Mouse (Mus musculus) hindbrain, embryonic 10.5 days (tissue): ENCODE results near the gene Srsf12. TPM values are rescaled to one million over a fixed set of nuclear protein-coding genes. Genes with fewer than 3 reads are reported as not detected.

Source experiments
- DNase-seq: peaks from one replicate; pipeline ENCODE4 v3.0.0-alpha.2; 2017; ENCODE audit warnings: low spot score
- H3K27ac ChIP-seq: fragments of 300-500 bp; sonication (generic); 2 replicates; pipeline ENCODE4 v1.5.1; 2016; ENCODE audit warnings: mild to moderate bottlenecking, moderate library complexity
- H3K27me3 ChIP-seq: fragments of 300-500 bp; sonication (generic); 2 replicates; pipeline ENCODE4 v1.6.1; 2016; ENCODE audit warnings: mild to moderate bottlenecking; ENCODE audit not compliant: poor library complexity, insufficient read depth, severe bottlenecking
- H3K36me3 ChIP-seq: fragments of 300-500 bp; sonication (generic); 2 replicates; pipeline ENCODE4 v1.6.1; 2016; ENCODE audit warnings: mild to moderate bottlenecking, moderate library complexity
- H3K4me1 ChIP-seq: fragments of 300-500 bp; sonication (generic); replicated peaks from 2 replicates; pipeline ENCODE4 v1.6.1; 2016; ENCODE audit warnings: mild to moderate bottlenecking
- H3K4me3 ChIP-seq: fragments of 300-500 bp; sonication (generic); 2 replicates; pipeline ENCODE4 v1.5.1; 2016; ENCODE audit warnings: mild to moderate bottlenecking, moderate library complexity
- H3K9me3 ChIP-seq: fragments of 300-500 bp; sonication (generic); 2 replicates; pipeline ENCODE4 v1.6.1; 2016; ENCODE audit warnings: mild to moderate bottlenecking, moderate library complexity
- WGBS: fragments of 180-500 bp; shearing (Covaris S2); methylation state at CpG from one replicate; pipeline ENCODE4 v1.1.7; 2016; 5-methylcytosine and 5-hydroxymethylcytosine counted together
- polyA plus RNA-seq: library from polyadenylated mRNA; unstranded; fragments of >200 nt; fragmentation: Nextera tagmentation; extraction: Ambion mirVana; gene quantifications from 2 replicates; pipeline ENCODE4 v1.2.1, GENCODE M21; 2016

Srsf12 gene
- 3.7 and 7.1 TPM in 2 replicates for polyA plus RNA-seq

GRCm38 (mm10) chr4:33208881-33209841 is at the start of gene Srsf12:
Gene Srsf12, plus strand, starts transcription at chr4:33208991.
- Histone ChIP-seq H3K9me3 (peaks cover 10% of the 10 kb centered on the region; the same call in 1 of the 2 replicates), H3K4me1 (peaks cover 14% of the 10 kb centered on the region), H3K4me3 (peak within 1 kb of the TSS; percentile 86), H3K27ac (peak within 1 kb of the TSS; percentile 88), H3K27me3 (no peaks in the 10 kb centered on the region; the same call in 1 of the 2 replicates), H3K36me3 (no peaks in the 10 kb centered on the region)
- WGBS: 3% methylated on average over 65 of the region's 65 CpGs
- DNase-seq: peak; percentile 57

GRCm38 (mm10) chr4:33183477-33183876 is 25.3 kb upstream of the Srsf12 start:
- DNase-seq: no peak
- H3K27me3 ChIP-seq: peaks cover 13% of the 10 kb centered on the region; the same call in 1 of the 2 replicates
- H3K36me3 ChIP-seq: no peaks in the 10 kb centered on the region
- no peaks in the 10 kb centered on the region for H3K9me3 ChIP-seq
- no peak overlapping the region for H3K27ac ChIP-seq
- H3K4me3 ChIP-seq: no peak overlapping the region
- 89% methylated on average over 5 of the region's 5 CpGs for WGBS
- 0 out of 2 replicates have a peak, but pooled peaks cover 4% of the 10 kb centered on the region for H3K4me1 ChIP-seq

GRCm38 (mm10) chr4:33188164-33188563 is 20.6 kb upstream of the Srsf12 start:
- no peaks in the 10 kb centered on the region for H3K9me3 ChIP-seq
- H3K36me3 ChIP-seq: no peaks in the 10 kb centered on the region
- 24% methylated on average over 9 of the region's 9 CpGs for WGBS
- peaks cover 13% of the 10 kb centered on the region for H3K4me1 ChIP-seq
- peak overlapping the region; percentile 71; the same call in 1 of the 2 replicates for H3K4me3 ChIP-seq
- H3K27me3 ChIP-seq: peaks cover 13% of the 10 kb centered on the region; the same call in 1 of the 2 replicates
- peak; percentile 45 for DNase-seq
- H3K27ac ChIP-seq: no peak overlapping the region

GRCm38 (mm10) chr4:33188781-33189734 is 19.7 kb upstream of the Srsf12 start:
- H3K27ac ChIP-seq: peak overlapping the region; percentile 88
- under 1% methylated on average over 123 of the region's 123 CpGs for WGBS
- peaks cover 13% of the 10 kb centered on the region; the same call in 1 of the 2 replicates for H3K27me3 ChIP-seq
- no peaks in the 10 kb centered on the region for H3K9me3 ChIP-seq
- peaks cover 13% of the 10 kb centered on the region for H3K4me1 ChIP-seq
- peak; percentile 84 for DNase-seq
- no peaks in the 10 kb centered on the region for H3K36me3 ChIP-seq
- H3K4me3 ChIP-seq: peak overlapping the region; percentile 71

DNA sequence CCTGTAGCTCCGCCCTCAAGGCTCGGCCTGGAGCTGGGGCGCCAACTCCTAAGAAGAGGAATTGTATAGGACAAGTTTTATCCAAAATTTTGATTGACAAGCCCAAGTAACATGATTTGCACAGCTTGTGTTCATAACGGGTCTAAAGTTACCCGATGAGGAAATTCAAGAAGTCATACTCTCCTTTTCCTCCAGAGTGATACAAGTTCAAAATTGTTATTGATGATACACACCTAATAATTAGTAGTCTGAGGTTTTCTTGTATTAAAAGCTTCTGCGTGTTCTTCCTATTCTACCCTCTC is 19.1 kb upstream of the Srsf12 start, which contains the start of gene Pm20d2:
Gene Pm20d2 (minus strand): TSS at position 3 of the 302 bp plus-strand sequence.
- Histone ChIP-seq H3K36me3 (no peaks in the 10 kb centered on the region), H3K4me1 (peaks cover 13% of the 10 kb centered on the region), H3K27me3 (peaks cover 13% of the 10 kb centered on the region; the same call in 1 of the 2 replicates), H3K4me3 (peak within 1 kb of the TSS; percentile 71), H3K9me3 (no peaks in the 10 kb centered on the region), H3K27ac (peak within 1 kb of the TSS; percentile 88)
- DNase-seq: no peak
- WGBS: 14% methylated on average over 6 of the region's 6 CpGs

- peak; percentile 13 for DNase-seq
- H3K36me3 ChIP-seq: no peaks in the 10 kb centered on the region
- peaks cover 10% of the 10 kb centered on the region; the same call in 1 of the 2 replicates for H3K4me1 ChIP-seq
- H3K9me3 ChIP-seq: no peaks in the 10 kb centered on the region
- H3K27me3 ChIP-seq: no peaks in the 10 kb centered on the region
- WGBS: 4% methylated on average over 2 of the region's 2 CpGs
- H3K27ac ChIP-seq: 0 out of 2 replicates have a peak overlapping the region, but pooled peaks have one; percentile 8
- H3K4me3 ChIP-seq: no peak overlapping the region
Measured at GRCm38 (mm10) chr4:33198117-33198516, 10.7 kb upstream of the Srsf12 start.

DNA sequence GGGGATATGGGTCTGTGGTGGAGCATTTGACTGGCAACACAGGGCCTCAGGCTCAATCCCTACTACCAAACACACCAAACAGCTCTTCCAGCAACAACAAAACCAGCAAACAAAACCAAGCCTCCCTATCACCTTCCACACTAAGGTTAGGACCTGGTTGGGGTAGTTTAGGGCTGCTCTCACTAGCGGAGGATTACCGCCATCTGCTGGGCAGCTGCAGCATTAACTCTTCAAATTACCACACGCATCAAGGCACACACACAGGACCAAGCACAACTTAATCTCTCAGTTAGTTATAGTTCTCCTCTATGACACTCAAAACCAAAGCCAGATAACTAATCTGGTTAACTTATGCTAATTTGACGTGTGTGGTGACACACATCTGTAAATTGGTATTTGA is 4.1 kb upstream of the Srsf12 start:
- WGBS: 2% methylated on average over 4 of the region's 4 CpGs

DNA sequence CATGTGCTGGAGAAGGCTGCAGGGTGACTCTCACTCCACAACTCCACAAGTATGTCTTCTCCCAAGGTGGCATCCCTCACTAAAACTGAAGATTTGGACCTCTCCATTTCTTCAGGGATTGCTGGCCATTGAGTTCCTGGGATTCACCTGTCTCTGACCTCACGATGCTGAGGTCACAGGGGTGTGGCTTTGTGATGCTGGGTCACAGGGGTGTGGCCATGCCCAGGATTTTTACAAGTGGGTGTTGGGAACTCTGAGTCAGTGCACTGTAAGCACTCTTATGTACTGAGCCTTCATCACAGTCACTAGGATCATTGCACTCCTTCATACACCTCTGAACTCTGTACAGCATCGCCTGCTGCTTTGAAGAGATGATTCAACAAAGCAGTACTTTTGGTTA is 1.2 kb upstream of the Srsf12 start:
- peaks cover 14% of the 10 kb centered on the region for H3K4me1 ChIP-seq
- no peak for DNase-seq
- H3K36me3 ChIP-seq: no peaks in the 10 kb centered on the region
- peaks cover 7% of the 10 kb centered on the region; the same call in 1 of the 2 replicates for H3K9me3 ChIP-seq
- H3K27me3 ChIP-seq: no peaks in the 10 kb centered on the region; the same call in 1 of the 2 replicates
- H3K4me3 ChIP-seq: no peak overlapping the region
- WGBS: 65% methylated on average over 2 of the region's 2 CpGs
- H3K27ac ChIP-seq: no peak overlapping the region

More for the DNA sequence above, 4.1 kb upstream of the Srsf12 start:
- Histone ChIP-seq H3K4me1 (peaks cover 13% of the 10 kb centered on the region), H3K4me3 (no peak overlapping the region), H3K27me3 (no peaks in the 10 kb centered on the region; the same call in 1 of the 2 replicates), H3K9me3 (no peaks in the 10 kb centered on the region), H3K36me3 (no peaks in the 10 kb centered on the region), H3K27ac (no peak overlapping the region)
- peak; percentile 61 for DNase-seq

GRCm38 (mm10) chr4:33221847-33222246 is 13.1 kb downstream of the Srsf12 start:
- no peaks in the 10 kb centered on the region for H3K27me3 ChIP-seq
- 50% methylated on average over 1 of the region's 1 CpGs for WGBS
- no peak for DNase-seq
- H3K36me3 ChIP-seq: no peaks in the 10 kb centered on the region
- no peaks in the 10 kb centered on the region for H3K9me3 ChIP-seq
- no peak overlapping the region for H3K4me3 ChIP-seq
- no peaks in the 10 kb centered on the region; the same call in 1 of the 2 replicates for H3K4me1 ChIP-seq
- no peak overlapping the region for H3K27ac ChIP-seq

DNA sequence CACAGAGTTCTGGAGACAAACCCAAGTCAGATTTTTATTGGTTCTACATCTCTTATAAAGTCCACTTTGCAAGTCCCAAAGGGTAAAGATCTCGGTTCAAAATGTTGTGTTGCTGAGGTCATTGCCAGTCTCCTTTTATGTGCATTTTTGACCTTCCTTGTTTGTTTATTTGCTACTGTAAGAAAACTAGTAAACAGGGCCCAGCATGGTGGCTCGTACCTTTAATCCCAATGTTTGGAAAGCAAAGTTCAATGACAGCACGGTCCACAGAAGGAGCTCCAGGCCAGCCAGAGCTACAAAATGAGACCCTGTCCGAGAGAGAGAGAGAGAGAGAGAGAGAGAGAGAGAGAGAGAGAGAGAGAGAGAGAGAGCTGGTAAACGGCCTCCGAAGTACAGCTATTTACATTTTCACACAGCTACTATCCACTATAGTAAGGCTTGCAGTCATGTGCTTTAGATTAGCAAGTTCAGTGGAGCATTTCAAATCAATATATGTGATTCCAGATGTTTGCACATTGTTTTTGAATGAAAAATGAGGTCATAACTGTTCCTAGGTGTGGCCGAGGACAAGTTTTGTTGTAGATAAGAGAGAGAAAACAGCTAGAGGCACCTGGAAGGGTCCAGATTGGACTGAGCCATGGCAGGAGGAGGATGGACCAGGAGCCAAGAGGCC is 15.3 kb downstream of the Srsf12 start:
- no peak for DNase-seq
- Histone ChIP-seq H3K9me3 (no peaks in the 10 kb centered on the region), H3K4me3 (no peak overlapping the region), H3K27ac (no peak overlapping the region), H3K4me1 (no peaks in the 10 kb centered on the region; the same call in 1 of the 2 replicates), H3K27me3 (no peaks in the 10 kb centered on the region), H3K36me3 (no peaks in the 10 kb centered on the region)
- WGBS: 80% methylated on average over 7 of the region's 7 CpGs

GRCm38 (mm10) chr4:33227164-33227563 is 18.4 kb downstream of the Srsf12 start:
- 90% methylated on average over 7 of the region's 7 CpGs for WGBS

GRCm38 (mm10) chr4:33229639-33230038 is 20.8 kb downstream of the Srsf12 start:
- Histone ChIP-seq H3K36me3 (no peaks in the 10 kb centered on the region), H3K27ac (no peak overlapping the region), H3K4me1 (no peaks in the 10 kb centered on the region), H3K27me3 (no peaks in the 10 kb centered on the region), H3K9me3 (no peaks in the 10 kb centered on the region), H3K4me3 (no peak overlapping the region)
- no peak for DNase-seq
- 78% methylated on average over 4 of the region's 4 CpGs for WGBS

More at GRCm38 (mm10) chr4:33227164-33227563, 18.4 kb downstream of the Srsf12 start:
- Histone ChIP-seq H3K36me3 (no peaks in the 10 kb centered on the region), H3K27ac (no peak overlapping the region), H3K4me1 (no peaks in the 10 kb centered on the region; the same call in 1 of the 2 replicates), H3K9me3 (no peaks in the 10 kb centered on the region), H3K27me3 (no peaks in the 10 kb centered on the region), H3K4me3 (no peak overlapping the region)
- DNase-seq: no peak
